Mouse (Mus musculus): ENCODE measurements at regions not wholly inside any gene's neighbourhood (a gene's known extent, or its start where the extent isn't known, plus 50 kb on each side); places are given as distances from the start of the nearest gene placed in this dataset.

GRCm38 (mm10) chr10:83944897-83945296 is 222.2 kb downstream of the 1500009L16Rik start:
- DNase-seq (ENCODE audit: low spot score) (no peak), ATAC-seq (ENCODE audit: low FRiP score, low read depth) (no peak)
- Histone ChIP-seq H3K9ac (ENCODE audit: low read depth, low read length, severe bottlenecking) (no peak overlapping the region), H3K27ac (replicated peaks; ENCODE audit: low read depth, low read length) (no peak overlapping the region), H3K36me3 (ENCODE audit: control insufficient read depth, insufficient read depth, low read length) (no peaks in the 10 kb centered on the region), H3K9me3 (ENCODE audit: control insufficient read depth, low read length) (no peaks in the 10 kb centered on the region), H3K27me3 (ENCODE audit: control insufficient read depth, insufficient read depth, low read length) (no peaks in the 10 kb centered on the region), H3K4me1 (ENCODE audit: control insufficient read depth, insufficient read depth, low read length) (no peaks in the 10 kb centered on the region), H3K4me3 (replicated peaks; ENCODE audit: low read length) (no peak overlapping the region), H3K4me2 (replicated peaks; ENCODE audit: low read depth, low read length, severe bottlenecking) (no peak overlapping the region)
- WGBS: 94% methylated on average over 10 of the region's 10 CpGs
- no peak for TF ChIP-seq POLR2A (IDR thresholded peaks at IDR 0.05; ENCODE audit: borderline replicate concordance, extremely low read depth, insufficient read depth, insufficient read length)

GRCm38 (mm10) chr10:83945503-83945902 is 222.8 kb downstream of the 1500009L16Rik start:
- H3K4me2 ChIP-seq (replicated peaks; ENCODE audit: low read depth, low read length, severe bottlenecking): no peak overlapping the region
- H3K27ac ChIP-seq (replicated peaks; ENCODE audit: low read depth, low read length): no peak overlapping the region
- no peak overlapping the region for H3K4me3 ChIP-seq (replicated peaks; ENCODE audit: low read length)
- no peak for ATAC-seq (ENCODE audit: low FRiP score, low read depth)
- no peaks in the 10 kb centered on the region for H3K4me1 ChIP-seq (ENCODE audit: control insufficient read depth, insufficient read depth, low read length)
- DNase-seq (ENCODE audit: low spot score): no peak
- TF ChIP-seq POLR2A (IDR thresholded peaks at IDR 0.05; ENCODE audit: borderline replicate concordance, extremely low read depth, insufficient read depth, insufficient read length): no peak
- H3K9ac ChIP-seq (ENCODE audit: low read depth, low read length, severe bottlenecking): no peak overlapping the region
- no peaks in the 10 kb centered on the region for H3K36me3 ChIP-seq (ENCODE audit: control insufficient read depth, insufficient read depth, low read length)
- no peaks in the 10 kb centered on the region for H3K9me3 ChIP-seq (ENCODE audit: control insufficient read depth, low read length)
- no peaks in the 10 kb centered on the region for H3K27me3 ChIP-seq (ENCODE audit: control insufficient read depth, insufficient read depth, low read length)
- 48% methylated on average over 9 of the region's 9 CpGs for WGBS

GRCm38 (mm10) chr10:83946186-83947176 is 223.8 kb downstream of the 1500009L16Rik start:
- Histone ChIP-seq H3K4me2 (replicated peaks; ENCODE audit: low read depth, low read length, severe bottlenecking) (no peak overlapping the region), H3K27me3 (ENCODE audit: control insufficient read depth, insufficient read depth, low read length) (no peaks in the 10 kb centered on the region), H3K36me3 (ENCODE audit: control insufficient read depth, insufficient read depth, low read length) (no peaks in the 10 kb centered on the region), H3K4me1 (ENCODE audit: control insufficient read depth, insufficient read depth, low read length) (no peaks in the 10 kb centered on the region), H3K9me3 (ENCODE audit: control insufficient read depth, low read length) (no peaks in the 10 kb centered on the region), H3K4me3 (replicated peaks; ENCODE audit: low read length) (no peak overlapping the region), H3K27ac (replicated peaks; ENCODE audit: low read depth, low read length) (no peak overlapping the region), H3K9ac (ENCODE audit: low read depth, low read length, severe bottlenecking) (no peak overlapping the region)
- ATAC-seq (ENCODE audit: low FRiP score, low read depth): no peak
- no peak for TF ChIP-seq POLR2A (IDR thresholded peaks at IDR 0.05; ENCODE audit: borderline replicate concordance, extremely low read depth, insufficient read depth, insufficient read length)
- 77% methylated on average over 11 of the region's 11 CpGs for WGBS
- no peak for DNase-seq (ENCODE audit: low spot score)

- H3K4me2 ChIP-seq (replicated peaks; ENCODE audit: low read depth, low read length, severe bottlenecking): no peak overlapping the region
- no peaks in the 10 kb centered on the region for H3K36me3 ChIP-seq (ENCODE audit: control insufficient read depth, insufficient read depth, low read length)
- 33% methylated on average over 18 of the region's 18 CpGs for WGBS
- no peak for TF ChIP-seq POLR2A (IDR thresholded peaks at IDR 0.05; ENCODE audit: borderline replicate concordance, extremely low read depth, insufficient read depth, insufficient read length)
- H3K9ac ChIP-seq (ENCODE audit: low read depth, low read length, severe bottlenecking): no peak overlapping the region
- no peak for DNase-seq (ENCODE audit: low spot score)
- no peaks in the 10 kb centered on the region for H3K4me1 ChIP-seq (ENCODE audit: control insufficient read depth, insufficient read depth, low read length)
- no peak overlapping the region for H3K27ac ChIP-seq (replicated peaks; ENCODE audit: low read depth, low read length)
- H3K4me3 ChIP-seq (replicated peaks; ENCODE audit: low read length): no peak overlapping the region
- ATAC-seq (ENCODE audit: low FRiP score, low read depth): no peak
- H3K9me3 ChIP-seq (ENCODE audit: control insufficient read depth, low read length): no peaks in the 10 kb centered on the region
- no peaks in the 10 kb centered on the region for H3K27me3 ChIP-seq (ENCODE audit: control insufficient read depth, insufficient read depth, low read length)
Measured at GRCm38 (mm10) chr10:83957118-83957759, 234.6 kb downstream of the 1500009L16Rik start.

GRCm38 (mm10) chr10:83958397-83958796 is 235.7 kb downstream of the 1500009L16Rik start:
- Histone ChIP-seq H3K4me2 (replicated peaks; ENCODE audit: low read depth, low read length, severe bottlenecking) (no peak overlapping the region), H3K27me3 (ENCODE audit: control insufficient read depth, insufficient read depth, low read length) (no peaks in the 10 kb centered on the region), H3K36me3 (ENCODE audit: control insufficient read depth, insufficient read depth, low read length) (no peaks in the 10 kb centered on the region), H3K27ac (replicated peaks; ENCODE audit: low read depth, low read length) (no peak overlapping the region), H3K9ac (ENCODE audit: low read depth, low read length, severe bottlenecking) (no peak overlapping the region), H3K4me1 (ENCODE audit: control insufficient read depth, insufficient read depth, low read length) (no peaks in the 10 kb centered on the region), H3K4me3 (replicated peaks; ENCODE audit: low read length) (no peak overlapping the region), H3K9me3 (ENCODE audit: control insufficient read depth, low read length) (no peaks in the 10 kb centered on the region)
- ATAC-seq (ENCODE audit: low FRiP score, low read depth): no peak
- 85% methylated on average over 3 of the region's 3 CpGs for WGBS
- no peak for DNase-seq (ENCODE audit: low spot score)
- TF ChIP-seq POLR2A (IDR thresholded peaks at IDR 0.05; ENCODE audit: borderline replicate concordance, extremely low read depth, insufficient read depth, insufficient read length): no peak

All from limb, embryonic 14.5 days (tissue).